Mouse (Mus musculus) MEL (cell line): ENCODE data around the gene Spi1. TPM values are rescaled to one million over a fixed set of nuclear protein-coding genes. Genes with fewer than 3 reads are reported as not detected.
A peak's percentile ranks its signal among the peaks of the same experiment; 100 is the strongest.

Experiments
- DNase-seq: peaks from one replicate; pipeline ENCODE4 v3.0.0; 2011; ENCODE audit warnings: low read depth, low spot score
- H3K27ac ChIP-seq: 2 replicates; pipeline ENCODE4 v1.5.1; 2012; ENCODE audit warnings: low read depth, mild to moderate bottlenecking, control low read depth, low read length, moderate library complexity; ENCODE audit not compliant: control insufficient read depth
- H3K27me3 ChIP-seq, 2 experiments: fragments of 150-350 bp in 1 of 2; sonication (generic) in 1 of 2; 2 replicates each; pipeline ENCODE4 v1.6.1; 2012; ENCODE audit warnings: low read length in 2 of 2, mild to moderate bottlenecking in 2 of 2, improper control_type of control experiment in 1 of 2, moderate library complexity in 1 of 2; ENCODE audit not compliant: insufficient read depth in 2 of 2, control insufficient read depth in 1 of 2
- H3K36me3 ChIP-seq, 2 experiments: 2 replicates each; pipeline ENCODE4 v1.6.1; 2012 to 2014; ENCODE audit warnings: low read length in 2 of 2, improper control_type of control experiment in 1 of 2, inconsistent platforms in 1 of 2, mild to moderate bottlenecking in 1 of 2; ENCODE audit not compliant: insufficient read depth in 2 of 2, control insufficient read depth in 1 of 2
- H3K4me1 ChIP-seq, 2 experiments: fragments of 150-350 bp in 1 of 2; sonication (generic) in 1 of 2; 2 replicates each; pipeline ENCODE4 v1.6.1; 2012; ENCODE audit warnings: low read length in 2 of 2, improper control_type of control experiment in 1 of 2, mild to moderate bottlenecking in 1 of 2; ENCODE audit not compliant: insufficient read depth in 2 of 2, control insufficient read depth in 1 of 2
- H3K4me3 ChIP-seq, 2 experiments: fragments of 150-350 bp in 1 of 2; sonication (generic) in 1 of 2; 2 replicates each; pipeline ENCODE4 v1.5.1; 2012; ENCODE audit warnings: low read depth in 2 of 2, low read length in 2 of 2, mild to moderate bottlenecking in 2 of 2, moderate library complexity in 2 of 2, control low read depth in 1 of 2, improper control_type of control experiment in 1 of 2; ENCODE audit not compliant: control insufficient read depth in 1 of 2, insufficient read depth in 1 of 2
- H3K79me2 ChIP-seq: 2 replicates; pipeline ENCODE4 v1.6.1; 2012; ENCODE audit warnings: mild to moderate bottlenecking, low read length, moderate library complexity; ENCODE audit not compliant: control insufficient read depth, poor library complexity, insufficient read depth
- H3K9ac ChIP-seq: 2 replicates; pipeline ENCODE4 v1.6.1; 2012; ENCODE audit warnings: low read depth, mild to moderate bottlenecking, control low read depth, low read length, moderate library complexity; ENCODE audit not compliant: control insufficient read depth, poor library complexity, severe bottlenecking
- H3K9me3 ChIP-seq: fragments of 150-350 bp; sonication (generic); replicated peaks from 2 replicates; pipeline ENCODE4 v1.6.1; 2012; ENCODE audit warnings: mild to moderate bottlenecking, low read length, improper control_type of control experiment, moderate library complexity; ENCODE audit not compliant: insufficient read depth
- BHLHE40 ChIP-seq: IDR thresholded peaks from 2 replicates; pipeline ENCODE4 v1.6.1; 2012; ENCODE audit warnings: low read depth, mild to moderate bottlenecking, inconsistent platforms, low read length, improper control_type of control experiment, borderline replicate concordance
- CTCF ChIP-seq, 3 experiments: IDR thresholded peaks in 2 of 3; conservative IDR thresholded peaks in 1 of 3; 2 replicates each; pipeline ENCODE4 v1.5.1; 2011 to 2012; ENCODE audit warnings: low read length in 3 of 3, low read depth in 2 of 3, mild to moderate bottlenecking in 2 of 3, improper control_type of control experiment in 1 of 3, inconsistent platforms in 1 of 3, mixed read lengths in 1 of 3, moderate library complexity in 1 of 3; ENCODE audit not compliant: control insufficient read depth in 1 of 3, insufficient read depth in 1 of 3, poor library complexity in 1 of 3, severe bottlenecking in 1 of 3
- E2F4 ChIP-seq: IDR thresholded peaks from 2 replicates; pipeline ENCODE4 v1.6.1; 2011; ENCODE audit warnings: low read depth, low read length, improper control_type of control experiment, borderline replicate concordance
- EP300 ChIP-seq, 2 experiments: IDR thresholded peaks; 2 replicates each; pipeline ENCODE4 v1.6.1; 2011; ENCODE audit warnings: improper control_type of control experiment in 2 of 2, low read length in 2 of 2, low read depth in 1 of 2, mild to moderate bottlenecking in 1 of 2
- ETS1 ChIP-seq: IDR thresholded peaks from 2 replicates; pipeline ENCODE4 v1.6.1; 2012; ENCODE audit warnings: low read depth, mild to moderate bottlenecking, inconsistent platforms, low read length, improper control_type of control experiment, moderate library complexity
- HCFC1 ChIP-seq: IDR thresholded peaks from 2 replicates; pipeline ENCODE4 v1.6.1; 2012; ENCODE audit warnings: low read depth, mild to moderate bottlenecking, inconsistent platforms, low read length, improper control_type of control experiment, moderate library complexity
- JUND ChIP-seq: IDR thresholded peaks from 2 replicates; pipeline ENCODE4 v1.6.1; 2011; ENCODE audit warnings: low read depth, mild to moderate bottlenecking, improper control_type of control experiment, low read length
- KAT2A ChIP-seq: conservative IDR thresholded peaks from 2 replicates; pipeline ENCODE4 v1.6.1; 2012; ENCODE audit warnings: low read depth, low read length, improper control_type of control experiment, inconsistent platforms
- MAX ChIP-seq: IDR thresholded peaks from 2 replicates; pipeline ENCODE4 v1.6.1; 2011; ENCODE audit warnings: low read length, improper control_type of control experiment
- MAZ ChIP-seq: IDR thresholded peaks from 2 replicates; pipeline ENCODE4 v1.6.1; 2012; ENCODE audit warnings: low read depth, mild to moderate bottlenecking, inconsistent platforms, low read length, improper control_type of control experiment
- MEF2A ChIP-seq: IDR thresholded peaks from 2 replicates; pipeline ENCODE4 v1.6.1; 2014; ENCODE audit warnings: low read depth, mild to moderate bottlenecking, inconsistent platforms, low read length, improper control_type of control experiment; ENCODE audit not compliant: poor library complexity, insufficient replicate concordance, severe bottlenecking; ENCODE audit errors: extremely low read depth
- MXI1 ChIP-seq: IDR thresholded peaks from 2 replicates; pipeline ENCODE4 v1.6.1; 2011; ENCODE audit warnings: mild to moderate bottlenecking, low read depth, low read length, improper control_type of control experiment
- MYB ChIP-seq: IDR thresholded peaks from 2 replicates; pipeline ENCODE4 v1.6.1; 2011; ENCODE audit warnings: mild to moderate bottlenecking, low read depth, low read length, improper control_type of control experiment
- NELFE ChIP-seq: IDR thresholded peaks from 2 replicates; pipeline ENCODE4 v1.6.1; 2011; ENCODE audit warnings: low read depth, low read length, improper control_type of control experiment
- NRF1 ChIP-seq: IDR thresholded peaks from 2 replicates; pipeline ENCODE4 v1.6.1; 2014; ENCODE audit warnings: low read depth, mild to moderate bottlenecking, inconsistent platforms, low read length, improper control_type of control experiment, moderate library complexity; ENCODE audit not compliant: poor library complexity, insufficient read depth, severe bottlenecking
- POLR2A ChIP-seq, 2 experiments: IDR thresholded peaks; 2 replicates each; pipeline ENCODE4 v1.6.1; 2011 to 2012; ENCODE audit warnings: low read length in 2 of 2, mild to moderate bottlenecking in 2 of 2, control low read depth in 1 of 2, improper control_type of control experiment in 1 of 2, low read depth in 1 of 2, moderate library complexity in 1 of 2; ENCODE audit not compliant: control insufficient read depth in 1 of 2, insufficient read depth in 1 of 2, poor library complexity in 1 of 2
- POLR2AphosphoS5 ChIP-seq: IDR thresholded peaks from 2 replicates; pipeline ENCODE4 v1.6.1; 2012; ENCODE audit warnings: low read depth, borderline replicate concordance, mild to moderate bottlenecking, inconsistent platforms, low read length, moderate library complexity, mixed read lengths
- RAD21 ChIP-seq: IDR thresholded peaks from 2 replicates; pipeline ENCODE4 v1.6.1; 2011; ENCODE audit warnings: mild to moderate bottlenecking, low read depth, low read length, improper control_type of control experiment
- RCOR1 ChIP-seq: IDR thresholded peaks from 2 replicates; pipeline ENCODE4 v1.6.1; 2012; ENCODE audit warnings: low read depth, mild to moderate bottlenecking, inconsistent platforms, low read length, improper control_type of control experiment
- SMC3 ChIP-seq: IDR thresholded peaks from 2 replicates; pipeline ENCODE4 v1.6.1; 2011; ENCODE audit warnings: low read depth, low read length, improper control_type of control experiment
- TBP ChIP-seq: IDR thresholded peaks from 2 replicates; pipeline ENCODE4 v1.8.0; 2011; ENCODE audit warnings: low read depth, low read length, improper control_type of control experiment
- ZNF384 ChIP-seq: IDR thresholded peaks from 2 replicates; pipeline ENCODE4 v1.6.1; 2012; ENCODE audit warnings: low read depth, mild to moderate bottlenecking, inconsistent platforms, low read length, improper control_type of control experiment
- polyA plus RNA-seq, 2 experiments: library from polyadenylated mRNA; stranded (reverse) in 1 of 2; unstranded in 1 of 2; fragments of >175 nt in 1 of 2; fragments of >200 nt in 1 of 2; gene quantifications; 2 replicates each; pipeline versions ENCODE4 v1.2.1 to v1.2.4; 2012; ENCODE audit warnings: low replicate concordance in 2 of 2, low read depth in 1 of 2; ENCODE audit not compliant: insufficient read length in 2 of 2, insufficient read depth in 1 of 2, missing spikeins in 1 of 2
- total RNA-seq: library from RNA; depleted of rRNA; stranded (reverse); fragments of 300-350 nt; gene quantifications from 2 replicates; pipeline ENCODE4 v1.2.3, GENCODE M21; 2012

Spi1 gene
- total and polyA plus RNA-seq, 3 experiments = 95.9 to 142 (median 129) TPM

- TF ChIP-seq E2F4 (no peak), HCFC1 (no peak; the same call in 1 of the 2 replicates)
Observed at GRCm38 (mm10) chr2:91086392-91087237, 4.4 kb downstream of the Spi1 start (continued).

- Histone ChIP-seq H3K27ac (peak overlapping the region; percentile 99), H3K27me3 (no peaks in the 10 kb centered on the region), H3K9ac (peak overlapping the region; percentile 70), H3K4me1 (peaks cover 7 to 57% of the 10 kb centered on the region in 2 experiments), H3K79me2 (peaks cover 1% of the 10 kb centered on the region; the same call in 1 of the 2 replicates), H3K4me3 (no peak overlapping the region), H3K36me3 (peaks cover 0 to 47% of the 10 kb centered on the region in 2 experiments; a peak in 2 of 4 replicates), H3K9me3 (no peaks in the 10 kb centered on the region)
- peak; percentile 51 for DNase-seq
- TF ChIP-seq RCOR1 (no peak), EP300 (IDR thresholded peaks at IDR 0.05; ENCODE audit: low read depth in 1 of 2, low read length in 2 of 2) (no peak), MXI1 (no peak), CTCF (IDR thresholded peaks at IDR 0.05 in 2 of 3, conservative IDR thresholded peaks at IDR 0.05 in 1 of 3; ENCODE audit: control insufficient read depth in 1 of 3, insufficient read depth in 1 of 3, low read depth in 2 of 3, low read length in 3 of 3, poor library complexity in 1 of 3, severe bottlenecking in 1 of 3) (no peak), MYB (no peak), POLR2A (IDR thresholded peaks at IDR 0.05; ENCODE audit: control insufficient read depth in 1 of 2, insufficient read depth in 1 of 2, low read depth in 1 of 2, low read length in 2 of 2, poor library complexity in 1 of 2) (no peak), MAX (no peak), TBP (no peak), JUND (no peak), RAD21 (no peak), ETS1 (no peak), E2F4 (no peak), MEF2A (no peak), KAT2A (no peak), POLR2AphosphoS5 (no peak), SMC3 (no peak)
- TF ChIP-seq, all 39 proteins: peak for 0
Observed at GRCm38 (mm10) chr2:91087453-91087852, 5.3 kb downstream of the Spi1 start.

GRCm38 (mm10) chr2:91088987-91089386 lies 6.8 kb downstream of the Spi1 start:
- peak; percentile 68 for DNase-seq
- Histone ChIP-seq H3K27ac (peak overlapping the region; percentile 99), H3K4me1 (peaks cover 2 to 49% of the 10 kb centered on the region in 2 experiments; a peak in 3 of 4 replicates)

More at GRCm38 (mm10) chr2:91088987-91089386, 6.8 kb downstream of the Spi1 start:
- peaks cover 1% of the 10 kb centered on the region; the same call in 1 of the 2 replicates for H3K79me2 ChIP-seq
- H3K9me3 ChIP-seq = no peaks in the 10 kb centered on the region
- H3K9ac ChIP-seq = peak overlapping the region; percentile 44
- H3K36me3 ChIP-seq = peaks cover 0 to 38% of the 10 kb centered on the region in 2 experiments; a peak in 2 of 4 replicates
- H3K27me3 ChIP-seq = no peaks in the 10 kb centered on the region
- TF ChIP-seq ZNF384 (peak; percentile 6; the same call in 1 of the 2 replicates), BHLHE40 (no peak), RAD21 (no peak), NELFE (no peak), MAZ (no peak), ETS1 (0 out of 2 replicates have a peak, but pooled peaks have one; percentile 2), EP300 (IDR thresholded peaks at IDR 0.05; ENCODE audit: low read depth in 1 of 2, low read length in 2 of 2) (0 out of 4 replicates have a peak, but pooled peaks of 1 of the 2 experiments have one; percentile 15), NRF1 (no peak)
- no peak overlapping the region for H3K4me3 ChIP-seq
